Mouse (Mus musculus): ENCODE measurements around the gene Cpm.
"Not testable (repeated sequence)": the region's sequence is repeated elsewhere in the genome, so short reads cannot be mapped to it uniquely, and the experiment has no call there.

The Cpm gene

GRCm38 (mm10) chr10:117593857-117594256 lies 35.4 kb upstream of the Cpm start:
- no peak for DNase-seq (ENCODE audit: low read depth)

GRCm38 (mm10) chr10:117594291-117594850 lies 34.9 kb upstream of the Cpm start:
- DNase-seq (ENCODE audit: low read depth) = no peak

- DNase-seq (ENCODE audit: low read depth) = no peak
These were observed 34.4 kb upstream of the Cpm start for GRCm38 (mm10) chr10:117594913-117595312.

GRCm38 (mm10) chr10:117595442-117596164 lies 33.7 kb upstream of the Cpm start:
- no peak for DNase-seq (ENCODE audit: low read depth)

- no peak for DNase-seq (ENCODE audit: low read depth)
These were observed 33.0 kb upstream of the Cpm start for GRCm38 (mm10) chr10:117596165-117596735.

- DNase-seq (ENCODE audit: low read depth) = no peak
These were observed 32.5 kb upstream of the Cpm start for GRCm38 (mm10) chr10:117596771-117597324.

GRCm38 (mm10) chr10:117597371-117598265 lies 31.7 kb upstream of the Cpm start:
- not testable (repeated sequence) for DNase-seq (ENCODE audit: low read depth)

- DNase-seq (ENCODE audit: low read depth) = no peak
These were observed 30.9 kb upstream of the Cpm start for GRCm38 (mm10) chr10:117598266-117598950.

- not testable (repeated sequence) for DNase-seq (ENCODE audit: low read depth)
These were observed 30.2 kb upstream of the Cpm start for GRCm38 (mm10) chr10:117598951-117599572.

GRCm38 (mm10) chr10:117601146-117602035 lies 27.9 kb upstream of the Cpm start:
- DNase-seq (ENCODE audit: low read depth) = no peak

- DNase-seq (ENCODE audit: low read depth) = no peak
These were observed 26.8 kb upstream of the Cpm start for GRCm38 (mm10) chr10:117602325-117603129.

GRCm38 (mm10) chr10:117603130-117603833 lies 26.0 kb upstream of the Cpm start:
- DNase-seq (ENCODE audit: low read depth) = no peak

- DNase-seq (ENCODE audit: low read depth) = no peak
These were observed 25.3 kb upstream of the Cpm start for GRCm38 (mm10) chr10:117603834-117604623.

GRCm38 (mm10) chr10:117604624-117605282 lies 24.5 kb upstream of the Cpm start:
- DNase-seq (ENCODE audit: low read depth) = no peak

GRCm38 (mm10) chr10:117605283-117606243 lies 23.7 kb upstream of the Cpm start:
- DNase-seq (ENCODE audit: low read depth) = no peak

GRCm38 (mm10) chr10:117606423-117606822 lies 22.9 kb upstream of the Cpm start:
- DNase-seq (ENCODE audit: low read depth) = no peak

All from NIH3T3 (cell line).